Mouse (Mus musculus): ENCODE results near the gene Slc22a27.
"Not testable (repeated sequence)": the region's sequence is repeated elsewhere in the genome, so short reads cannot be mapped to it uniquely, and the experiment has no call there.

GRCm38 (mm10) chr19:8011596-8011995 is 45.8 kb upstream of the Slc22a27 start:
- not testable (repeated sequence) for TF ChIP-seq CTCF, EP300 (IDR thresholded peaks at IDR 0.05; ENCODE audit: low read depth)
